Mouse (Mus musculus) mouse embryonic stem cell (cell line): ENCODE data around the gene Arfip1.
"Not testable (repeated sequence)": the region's sequence is repeated elsewhere in the genome, so short reads cannot be mapped to it uniquely, and the experiment has no call there.

ENCODE experiments used
- in situ Hi-C, 2 experiments: fragments of 300-500 bp; cut with MboI; formaldehyde crosslinking; loops; 1 replicate in 1 of 2; 3 replicates in 1 of 2; pipeline ENCODE4 v1.14.3; 2019 to 2020; ENCODE audit warnings: low sequenced_read_pairs in 2 of 2, low pct_unique_long_range_greater_than_20kb in 1 of 2, mixed read lengths in 1 of 2; ENCODE audit not compliant: unreplicated experiment in 1 of 2

Arfip1 gene

GRCm38 (mm10) chr3:84586736-84587135 lies 4.3 kb upstream of the Arfip1 start:
- in situ Hi-C loops = no loop called here

- in situ Hi-C loops = no loop called here
These were observed 470 bp upstream of the Arfip1 start for GRCm38 (mm10) chr3:84582913-84583276.

DNA sequence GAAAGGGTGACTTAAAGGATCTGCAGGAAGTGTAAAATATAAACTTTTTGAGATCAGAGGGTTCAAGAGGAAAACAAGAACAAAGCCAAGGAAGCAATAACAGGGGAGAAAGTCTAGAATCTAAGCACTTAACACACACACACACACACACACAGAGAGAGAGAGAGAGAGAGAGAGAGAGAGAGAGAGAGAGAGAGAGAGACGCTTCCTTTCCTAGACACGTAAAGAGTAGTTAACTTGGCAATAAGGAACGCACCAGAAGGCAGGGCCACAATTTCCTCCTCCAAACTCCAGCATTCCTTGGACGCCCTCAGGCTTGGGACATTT lies 766 bp downstream of the Arfip1 start:
- in situ Hi-C loops = no loop called here

- in situ Hi-C loops = no loop called here
These were observed 1.7 kb downstream of the Arfip1 start for GRCm38 (mm10) chr3:84580716-84581115.

- in situ Hi-C loops = no loop called here
These were observed 11.9 kb downstream of the Arfip1 start for GRCm38 (mm10) chr3:84570501-84570900.

- in situ Hi-C loops = no loop called here
These were observed 12.8 kb downstream of the Arfip1 start for GRCm38 (mm10) chr3:84569587-84569986.

DNA sequence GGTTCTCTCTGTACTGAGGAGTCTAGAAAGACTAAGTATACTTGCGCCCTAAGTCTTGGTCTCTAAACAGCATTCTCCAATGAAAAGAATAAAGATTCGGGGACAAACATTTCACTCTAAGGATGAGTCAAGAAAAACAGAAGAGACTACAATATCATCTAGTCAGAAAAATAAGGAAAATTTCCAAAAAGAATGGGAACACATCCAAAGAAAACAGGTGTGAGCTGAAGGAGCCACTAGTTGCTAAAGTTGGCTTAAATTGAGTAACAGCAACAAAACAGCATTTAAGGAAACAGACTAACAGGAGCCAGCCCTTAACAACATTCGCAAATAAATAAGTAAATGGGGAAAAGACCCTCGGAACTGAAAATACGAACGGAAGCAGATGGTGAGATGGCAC lies 13.9 kb downstream of the Arfip1 start:
- in situ Hi-C loops = no loop called here

DNA sequence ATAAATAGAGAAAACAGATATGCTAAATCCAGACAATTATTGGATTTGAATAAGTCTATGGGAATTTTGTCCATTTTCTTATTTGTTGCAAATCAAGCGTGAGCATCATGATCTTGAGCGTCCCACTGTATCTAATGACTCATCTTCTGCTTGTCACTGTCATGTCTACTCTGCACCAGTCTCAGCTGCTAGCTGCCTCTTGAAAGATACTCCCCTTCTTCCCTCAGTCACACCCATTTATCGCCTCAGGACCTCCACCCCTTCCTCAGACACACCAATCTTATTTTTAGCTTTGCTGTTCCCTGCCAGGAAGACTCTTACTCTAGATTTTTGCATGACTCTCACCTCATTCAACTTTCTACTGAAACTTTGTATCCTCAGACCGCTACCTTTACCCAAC lies 19.0 kb downstream of the Arfip1 start:
- in situ Hi-C loops = no loop called here

DNA sequence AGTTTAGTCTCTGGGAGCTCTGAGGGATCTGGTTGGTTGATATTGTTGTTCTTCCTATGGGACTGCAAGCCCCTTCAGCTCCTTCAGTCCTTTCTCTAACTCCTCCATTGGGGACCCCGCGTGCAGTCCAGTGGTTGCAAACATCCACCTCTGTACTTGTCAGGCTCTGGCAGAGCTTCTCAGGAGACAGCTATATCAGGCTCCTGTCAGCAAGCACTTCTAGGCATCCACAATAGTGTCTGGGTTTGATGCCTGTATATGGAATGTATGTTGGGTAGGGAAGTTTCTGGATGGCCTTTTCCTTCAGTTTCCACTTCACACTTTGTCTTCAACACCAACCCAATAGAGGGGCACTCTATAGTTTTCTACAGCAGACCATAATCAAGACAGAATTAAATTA lies 19.5 kb downstream of the Arfip1 start:
- in situ Hi-C loops = not testable (repeated sequence)

- in situ Hi-C loops = no loop called here
These were observed 24.1 kb downstream of the Arfip1 start for GRCm38 (mm10) chr3:84558301-84558700.

- in situ Hi-C loops = no loop called here
These were observed 26.6 kb downstream of the Arfip1 start for GRCm38 (mm10) chr3:84555780-84556179.

- in situ Hi-C loops = loop anchor here in 1 of 2 experiments (10.0 to 25.0 kb wide), 2 partner anchors 232 to 360 kb away; no protein-coding TSS in a partner anchor
These were observed 35.2 kb downstream of the Arfip1 start for GRCm38 (mm10) chr3:84547177-84547576.

DNA sequence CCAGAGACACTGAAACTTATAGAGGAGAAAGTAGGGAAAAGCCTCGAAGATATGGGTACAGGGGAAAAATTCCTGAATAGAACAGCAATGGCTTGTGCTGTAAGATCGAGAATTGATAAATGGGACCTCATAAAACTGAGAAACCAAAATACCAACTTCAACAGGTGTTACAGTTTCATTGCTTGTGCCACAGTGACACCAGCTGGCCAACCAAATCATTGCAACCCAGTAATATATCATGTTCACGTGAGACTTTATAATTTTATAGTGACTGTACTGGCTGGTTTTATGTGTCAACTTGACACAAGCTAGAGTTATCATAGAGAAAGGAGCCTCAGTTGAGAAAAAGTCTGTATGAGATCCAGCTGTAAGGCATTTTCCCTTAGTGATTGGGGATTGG lies 40.0 kb downstream of the Arfip1 start:
- in situ Hi-C loops = loop anchor here in 1 of 2 experiments (10.0 to 25.0 kb wide), 2 partner anchors 228 to 355 kb away; no protein-coding TSS in a partner anchor

- in situ Hi-C loops = loop anchor here in 1 of 2 experiments (10.0 to 25.0 kb wide), 2 partner anchors 227 to 355 kb away; no protein-coding TSS in a partner anchor
These were observed 40.5 kb downstream of the Arfip1 start for GRCm38 (mm10) chr3:84541881-84542280.

DNA sequence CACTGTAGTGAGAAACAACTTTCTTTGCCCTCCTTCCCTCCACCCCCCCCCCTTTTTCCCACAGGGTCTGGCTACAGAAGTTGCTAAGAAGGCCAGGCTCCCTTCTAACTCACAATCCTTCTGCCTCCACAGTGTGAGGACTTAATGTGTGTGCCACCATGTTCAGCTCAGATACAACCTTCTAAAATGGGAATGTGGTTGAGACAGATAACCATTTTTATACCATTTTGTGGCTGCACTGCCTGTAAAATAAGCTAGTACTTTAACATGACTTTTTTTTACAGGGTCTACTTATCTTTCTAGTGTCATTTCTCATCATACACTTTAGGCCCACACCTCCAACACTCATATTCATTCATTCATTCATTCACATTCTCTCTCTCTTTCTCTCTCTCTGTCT lies 41.8 kb downstream of the Arfip1 start:
- in situ Hi-C loops = loop anchor here in 1 of 2 experiments (10.0 to 25.0 kb wide), 2 partner anchors 226 to 353 kb away; no protein-coding TSS in a partner anchor

- in situ Hi-C loops = loop anchor here (10.0 to 25.0 kb wide), 3 partner anchors 182 to 350 kb away; no protein-coding TSS in a partner anchor
These were observed 45.4 kb downstream of the Arfip1 start for GRCm38 (mm10) chr3:84536987-84537386.

GRCm38 (mm10) chr3:84533227-84533626 lies 49.2 kb downstream of the Arfip1 start:
- in situ Hi-C loops = loop anchor here (10.0 to 25.0 kb wide), 3 partner anchors 178 to 346 kb away; no protein-coding TSS in a partner anchor

DNA sequence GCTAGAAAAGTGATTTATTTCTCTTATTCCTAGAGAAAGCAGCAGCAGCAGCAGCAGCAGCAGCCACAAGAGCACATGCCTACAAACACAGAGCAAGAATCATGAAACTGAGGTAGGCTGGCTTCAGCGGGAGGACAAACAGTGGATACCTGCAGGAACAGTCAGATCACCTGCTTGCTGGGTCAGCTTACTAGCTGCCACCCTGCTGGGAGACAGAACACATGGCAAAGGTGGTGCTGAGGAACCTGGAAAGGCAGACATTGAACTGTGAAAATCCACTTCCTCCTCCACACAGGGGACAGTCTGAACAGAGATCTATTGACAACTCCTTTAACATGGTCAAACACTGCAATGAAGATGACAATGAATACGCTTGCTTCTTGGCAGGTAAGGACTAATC lies 53.4 kb downstream of the Arfip1 start:
- in situ Hi-C loops = loop anchor here in 1 of 2 experiments (25.0 kb wide), 1 partner anchor 342 kb away; no protein-coding TSS in a partner anchor

DNA sequence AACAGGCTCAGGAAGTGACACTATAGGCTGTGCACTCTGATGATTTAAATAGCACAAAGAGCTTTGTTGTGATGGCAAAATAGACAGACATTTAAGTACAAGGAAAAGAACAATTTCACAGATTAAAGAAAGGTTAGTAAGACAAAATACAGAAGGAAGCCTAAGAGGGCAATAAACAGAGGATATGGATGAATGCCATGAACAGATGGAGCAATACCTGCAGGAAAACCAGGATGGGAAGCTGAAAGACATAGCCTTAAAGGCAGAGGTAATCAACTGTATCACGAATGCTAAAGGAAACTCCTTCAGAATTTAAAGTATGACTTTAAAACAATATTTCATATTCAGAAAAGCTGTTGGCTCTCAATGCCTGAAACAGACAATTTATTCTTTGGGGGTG lies 57.5 kb downstream of the Arfip1 start:
- in situ Hi-C loops = loop anchor here in 1 of 2 experiments (25.0 kb wide), 1 partner anchor 338 kb away; no protein-coding TSS in a partner anchor

- in situ Hi-C loops = no loop called here
These were observed 66.3 kb downstream of the Arfip1 start for GRCm38 (mm10) chr3:84516163-84516562.
